Mouse (Mus musculus) embryo, embryonic 10 days (tissue): Measurements from ENCODE around the gene Tceanc2.

Source experiments
- DNase-seq: peaks from one replicate; pipeline ENCODE4 v3.0.0-alpha.2; 2015; ENCODE audit warnings: low spot score

The Tceanc2 gene

DNA sequence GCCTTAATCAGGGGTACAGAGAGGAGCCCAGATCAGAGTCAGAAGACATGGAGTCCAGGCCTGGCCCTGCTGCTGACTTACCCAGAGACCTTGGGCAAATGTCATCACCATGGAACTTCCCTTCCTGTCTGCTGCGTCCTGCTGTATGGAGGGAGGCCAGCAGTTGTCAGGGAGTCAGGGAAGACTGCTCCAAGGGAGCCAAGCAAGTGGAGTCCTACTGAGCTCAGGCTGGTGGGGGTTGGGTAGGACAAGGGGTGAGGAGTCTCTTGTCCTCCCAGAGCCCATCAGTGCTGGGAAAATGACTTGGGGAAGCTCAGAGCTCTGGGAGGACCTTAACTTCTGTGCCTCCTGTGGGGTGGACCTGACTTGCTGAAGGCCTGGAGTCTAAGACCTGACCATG is 94.6 kb downstream of the Tceanc2 start:
- no peak for DNase-seq
